Mouse (Mus musculus) heart, embryonic 15.5 days (tissue): ENCODE results near the gene Echs1. TPM values are rescaled to one million over a fixed set of nuclear protein-coding genes. Genes with fewer than 3 reads are reported as not detected.

Experiments
- ATAC-seq: fragments of 200-750 bp; cut with Nextera tagmentation; replicated peaks from 2 replicates; pipeline ENCODE4 v1.8.0; 2017; ENCODE audit warnings: low read depth, moderate TSS enrichment; ENCODE audit not compliant: insufficient number of reproducible peaks, insufficient read depth, low FRiP score
- H3K27ac ChIP-seq: fragments of 300-500 bp; sonication (generic); 2 replicates; pipeline ENCODE4 v1.5.1; 2015; ENCODE audit warnings: mild to moderate bottlenecking, inconsistent platforms
- H3K27me3 ChIP-seq: fragments of 300-500 bp; sonication (generic); 2 replicates; pipeline ENCODE4 v1.6.1; 2015; ENCODE audit warnings: inconsistent platforms
- H3K36me3 ChIP-seq: fragments of 300-500 bp; sonication (generic); 2 replicates; pipeline ENCODE4 v1.6.1; 2015; ENCODE audit warnings: mild to moderate bottlenecking, inconsistent platforms
- H3K4me1 ChIP-seq: fragments of 300-500 bp; sonication (generic); replicated peaks from 2 replicates; pipeline ENCODE4 v1.6.1; 2015; ENCODE audit warnings: inconsistent platforms
- H3K4me2 ChIP-seq: fragments of 300-500 bp; sonication (generic); 2 replicates; pipeline ENCODE4 v1.6.1; 2015; ENCODE audit warnings: inconsistent platforms, mild to moderate bottlenecking, moderate library complexity
- H3K4me3 ChIP-seq: fragments of 300-500 bp; sonication (generic); 2 replicates; pipeline ENCODE4 v1.5.1; 2015; ENCODE audit warnings: mild to moderate bottlenecking, inconsistent platforms
- H3K9ac ChIP-seq: fragments of 300-500 bp; sonication (generic); 2 replicates; pipeline ENCODE4 v1.6.1; 2015; ENCODE audit warnings: mild to moderate bottlenecking, inconsistent platforms
- H3K9me3 ChIP-seq: fragments of 300-500 bp; sonication (generic); replicated peaks from 2 replicates; pipeline ENCODE4 v1.6.1; 2016; ENCODE audit warnings: inconsistent platforms
- WGBS: fragments of 180-500 bp; shearing (Covaris S2); methylation state at CpG from one replicate; pipeline ENCODE4 v1.1.7; 2015; ENCODE audit warnings: mixed read lengths; 5-methylcytosine and 5-hydroxymethylcytosine counted together
- polyA plus RNA-seq: library from polyadenylated mRNA; unstranded; fragments of >200 nt; fragmentation: Nextera tagmentation; extraction: Ambion mirVana; gene quantifications from 2 replicates; pipeline ENCODE4 v1.2.1, GENCODE M21; 2015

Gene Echs1
- polyA plus RNA-seq, 1 experiment from 2014 or later = 217 TPM

DNA sequence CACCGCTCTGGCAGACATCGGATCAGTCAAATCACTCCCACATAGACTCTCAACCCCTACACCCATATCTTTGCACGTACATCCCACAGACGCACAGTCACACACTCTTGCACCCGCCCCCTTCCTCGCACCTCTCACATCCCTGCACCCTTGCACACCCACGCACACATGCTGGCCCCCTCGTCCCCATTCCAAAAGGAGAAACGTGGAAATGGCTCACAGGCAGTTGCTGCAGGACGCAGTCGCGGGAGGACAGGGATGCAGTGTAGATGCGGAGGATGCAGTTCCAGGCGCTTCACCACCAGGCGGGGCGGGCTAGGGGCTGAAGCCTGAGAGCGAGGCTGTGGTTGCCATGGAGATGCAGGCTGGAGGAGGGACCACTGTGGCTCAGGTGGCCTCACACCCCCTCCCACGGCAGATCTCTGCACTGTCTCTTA lies 34.0 kb downstream of the Echs1 start, which contains the start of gene Caly:
Caly (minus strand) TSS at position 307 of the 437 bp plus-strand sequence.
- Histone ChIP-seq H3K27me3 (peaks cover 57% of the 10 kb centered on the region), H3K4me3 (no peak within 1 kb of the TSS), H3K9me3 (no peaks in the 10 kb centered on the region), H3K9ac (no peak within 1 kb of the TSS), H3K4me2 (no peak within 1 kb of the TSS), H3K36me3 (no peaks in the 10 kb centered on the region), H3K4me1 (peaks cover 2% of the 10 kb centered on the region; the same call in 1 of the 2 replicates), H3K27ac (no peak within 1 kb of the TSS)
- WGBS = 7% methylated on average over 18 of the region's 18 CpGs
- no peak for ATAC-seq

DNA sequence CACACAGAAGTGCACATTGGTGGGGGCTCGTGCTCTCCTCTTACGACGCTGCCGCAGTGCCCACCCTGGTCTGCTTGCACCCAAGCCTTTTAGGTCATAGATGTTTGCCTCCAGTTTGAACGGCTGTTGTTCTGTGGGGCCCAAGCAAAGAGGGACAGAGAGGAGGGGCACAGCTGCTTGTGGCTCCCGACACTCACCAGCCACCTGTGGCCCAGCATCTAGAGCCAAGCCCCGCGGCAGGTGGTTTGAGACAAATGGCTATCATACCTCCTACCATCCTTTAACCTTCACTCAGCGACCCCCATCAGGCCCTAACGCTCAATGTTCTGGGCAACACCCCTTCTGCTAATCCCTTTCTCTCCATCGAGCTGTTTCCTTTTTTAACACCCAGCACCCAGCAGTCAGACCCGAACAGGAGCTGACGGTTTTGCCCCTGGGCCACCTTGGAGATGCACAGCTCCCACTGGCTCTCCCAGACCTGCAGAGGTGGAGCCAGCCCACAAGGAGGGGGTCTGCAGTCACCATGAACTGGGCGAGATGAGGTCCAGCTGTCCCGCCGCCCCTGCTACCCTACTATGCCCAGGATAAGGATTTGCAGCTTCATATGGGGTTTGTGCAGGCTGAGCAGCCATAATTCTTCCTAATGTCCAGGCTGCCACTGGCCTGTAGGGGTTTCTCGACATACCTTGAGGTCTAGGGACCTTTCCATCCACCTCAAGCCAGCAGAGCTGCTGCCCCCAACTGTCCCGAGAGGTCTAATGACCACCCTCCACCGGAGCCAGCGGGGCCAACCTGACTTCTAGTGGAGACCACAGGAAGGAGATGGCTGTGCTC lies 34.7 kb downstream of the Echs1 start:
- H3K4me1 ChIP-seq = peaks cover 2% of the 10 kb centered on the region; the same call in 1 of the 2 replicates
- no peaks in the 10 kb centered on the region for H3K36me3 ChIP-seq
- H3K4me3 ChIP-seq = no peak overlapping the region
- H3K9ac ChIP-seq = no peak overlapping the region
- H3K27me3 ChIP-seq = peaks cover 57% of the 10 kb centered on the region
- WGBS = 18% methylated on average over 20 of the region's 20 CpGs
- no peaks in the 10 kb centered on the region for H3K9me3 ChIP-seq
- no peak overlapping the region for H3K27ac ChIP-seq
- H3K4me2 ChIP-seq = no peak overlapping the region
- ATAC-seq = no peak

DNA sequence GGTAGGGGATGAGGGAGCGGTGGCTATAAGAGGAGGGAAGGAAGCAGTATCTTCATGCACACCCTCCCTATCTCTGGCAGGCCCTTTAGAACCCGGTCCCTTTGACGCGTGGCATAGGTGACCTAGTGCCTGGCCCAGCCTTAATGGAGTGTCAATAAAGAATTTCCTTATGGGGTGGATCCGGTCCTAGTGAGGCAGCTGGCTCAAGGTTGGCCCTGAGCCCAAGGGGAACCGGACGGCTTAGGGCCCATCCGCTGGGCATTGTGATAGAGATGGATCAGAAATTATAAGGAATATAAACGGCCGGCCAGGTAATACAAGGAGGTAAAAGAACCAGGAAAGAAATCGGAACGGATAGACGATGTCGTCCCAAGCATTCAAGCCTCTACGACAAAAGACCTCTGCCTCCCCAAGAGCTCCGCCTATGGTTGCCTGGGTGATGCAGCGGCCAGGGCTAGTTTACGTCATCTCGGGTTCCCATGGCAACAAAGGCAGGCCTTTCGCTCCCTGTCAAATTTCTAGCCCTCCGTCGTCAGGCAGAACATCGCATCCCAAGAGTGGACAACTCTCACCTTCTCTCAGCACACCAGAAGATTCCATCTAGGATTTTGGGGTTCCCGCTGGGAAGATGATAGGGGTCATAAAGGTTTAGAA lies 35.6 kb downstream of the Echs1 start:
- Histone ChIP-seq H3K4me3 (peak overlapping the region; percentile 0; the same call in 1 of the 2 replicates), H3K9ac (no peak overlapping the region), H3K4me2 (peak overlapping the region; percentile 39), H3K4me1 (peaks cover 2% of the 10 kb centered on the region; the same call in 1 of the 2 replicates), H3K27ac (no peak overlapping the region), H3K36me3 (no peaks in the 10 kb centered on the region), H3K27me3 (peaks cover 57% of the 10 kb centered on the region), H3K9me3 (no peaks in the 10 kb centered on the region)
- WGBS = 4% methylated on average over 24 of the region's 24 CpGs
- ATAC-seq = no peak

DNA sequence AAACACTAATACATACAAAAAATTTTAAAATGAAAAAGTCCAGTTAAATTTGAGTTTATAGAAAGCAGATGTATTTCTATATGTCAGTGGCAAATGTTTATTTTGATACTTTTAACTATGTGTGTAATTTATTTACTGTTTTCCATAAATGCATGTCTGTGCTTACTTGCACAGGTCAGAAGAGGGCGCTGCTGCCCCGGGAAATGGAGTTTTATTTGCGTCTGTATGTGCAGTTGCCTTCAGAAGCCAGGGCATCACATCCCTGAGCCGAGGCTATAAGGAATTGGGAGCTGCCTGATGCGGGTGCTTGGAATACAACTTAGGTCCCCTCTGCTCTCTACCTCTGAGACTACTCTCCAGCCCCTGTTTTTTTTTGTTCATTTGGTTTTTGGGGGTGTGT lies 37.6 kb downstream of the Echs1 start:
- WGBS = under 1% methylated on average over 5 of the region's 5 CpGs
- no peak for ATAC-seq
- H3K9me3 ChIP-seq = no peaks in the 10 kb centered on the region
- peaks cover 49% of the 10 kb centered on the region for H3K27me3 ChIP-seq
- H3K4me3 ChIP-seq = no peak overlapping the region
- H3K4me1 ChIP-seq = peaks cover 2% of the 10 kb centered on the region; the same call in 1 of the 2 replicates
- H3K4me2 ChIP-seq = no peak overlapping the region
- H3K9ac ChIP-seq = no peak overlapping the region
- H3K36me3 ChIP-seq = no peaks in the 10 kb centered on the region
- H3K27ac ChIP-seq = no peak overlapping the region

DNA sequence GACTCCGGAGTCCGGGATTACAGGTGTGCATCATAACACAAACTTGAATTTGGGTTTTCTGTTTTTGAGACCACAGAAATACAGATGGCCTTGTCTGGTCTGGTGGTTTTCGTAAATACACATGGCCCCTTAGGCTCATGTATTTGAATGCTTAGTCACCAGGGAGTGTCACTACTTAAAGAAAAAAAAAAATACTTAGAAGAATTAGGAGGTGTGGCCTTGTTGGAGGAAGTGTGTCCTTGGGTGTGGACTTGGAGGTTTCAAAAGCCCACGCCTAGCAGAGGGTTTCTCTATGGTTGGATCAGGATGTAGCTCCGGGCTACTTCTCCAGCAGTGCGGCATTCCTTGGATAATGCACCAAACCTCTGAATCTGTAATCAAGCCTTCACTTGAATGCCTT lies 38.6 kb downstream of the Echs1 start:
- Histone ChIP-seq H3K9me3 (no peaks in the 10 kb centered on the region), H3K9ac (no peak overlapping the region), H3K27ac (no peak overlapping the region), H3K27me3 (peaks cover 47% of the 10 kb centered on the region), H3K4me3 (no peak overlapping the region), H3K4me2 (no peak overlapping the region), H3K4me1 (peaks cover 2% of the 10 kb centered on the region; the same call in 1 of the 2 replicates), H3K36me3 (no peaks in the 10 kb centered on the region)
- WGBS = 65% methylated on average over 6 of the region's 6 CpGs
- no peak for ATAC-seq

DNA sequence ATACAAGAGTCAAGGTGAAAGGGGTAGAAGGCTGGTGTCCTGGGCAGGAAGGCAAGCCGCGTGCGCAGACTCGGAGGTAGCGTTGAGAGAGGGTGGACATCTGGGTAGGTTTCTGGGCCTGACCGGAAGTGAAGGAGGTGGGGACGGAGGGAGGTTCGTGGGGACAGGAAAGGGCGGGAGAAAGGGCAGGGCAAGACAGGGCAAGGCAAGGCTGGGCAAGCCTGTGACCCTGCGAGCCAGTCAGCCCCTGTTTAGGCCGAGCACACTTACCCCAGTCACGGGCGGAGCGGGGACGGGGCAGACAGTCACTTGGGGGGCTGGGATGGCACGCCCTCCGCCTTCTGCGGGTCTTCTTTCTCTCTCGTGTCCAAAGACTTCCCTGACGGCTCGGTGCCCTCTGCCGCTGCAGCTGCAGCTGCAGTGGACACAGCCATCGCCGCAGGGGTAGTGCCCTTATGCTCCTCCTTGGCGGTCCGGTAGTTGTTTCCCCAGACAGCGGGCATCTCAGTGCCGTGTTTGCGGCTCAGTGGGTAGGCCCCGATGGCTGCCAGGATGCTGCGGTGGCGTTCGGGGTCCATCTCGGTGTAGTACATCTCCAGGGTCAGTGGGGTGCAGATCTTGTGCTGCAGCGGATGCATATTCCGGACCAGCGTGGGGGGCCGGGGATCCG lies 46.1 kb downstream of the Echs1 start:
- peak; percentile 45; the same call in 1 of the 2 replicates for ATAC-seq
- Histone ChIP-seq H3K4me1 (peaks cover 6% of the 10 kb centered on the region), H3K27me3 (peaks cover 50% of the 10 kb centered on the region), H3K27ac (no peak overlapping the region), H3K4me3 (peak overlapping the region; percentile 46), H3K4me2 (peak overlapping the region; percentile 72), H3K36me3 (no peaks in the 10 kb centered on the region), H3K9ac (peak overlapping the region; percentile 56), H3K9me3 (no peaks in the 10 kb centered on the region)
- WGBS = 24% methylated on average over 38 of the region's 39 CpGs

DNA sequence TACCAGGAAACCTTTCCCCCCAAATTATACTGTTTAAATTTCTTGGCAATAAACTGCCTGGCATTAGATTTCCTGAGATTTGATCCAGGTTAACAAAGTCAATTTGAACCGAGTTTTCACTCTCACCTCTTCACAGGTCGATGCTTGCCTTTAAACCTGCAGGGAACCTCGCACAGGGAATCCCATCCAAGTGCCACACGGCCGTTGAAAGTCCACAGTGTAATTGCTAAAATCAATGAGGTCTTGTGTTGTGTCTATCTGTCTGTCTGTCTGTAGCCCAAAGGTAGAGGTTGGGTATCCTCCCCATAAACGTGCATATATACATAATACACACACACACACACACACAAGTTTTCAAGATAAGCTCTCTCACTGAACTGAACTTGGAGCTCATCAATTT lies 48.9 kb downstream of the Echs1 start:
- Histone ChIP-seq H3K9me3 (no peaks in the 10 kb centered on the region), H3K27me3 (peaks cover 67% of the 10 kb centered on the region), H3K27ac (no peak overlapping the region), H3K4me1 (peaks cover 6% of the 10 kb centered on the region), H3K36me3 (no peaks in the 10 kb centered on the region), H3K4me2 (no peak overlapping the region), H3K9ac (no peak overlapping the region), H3K4me3 (no peak overlapping the region)
- no peak for ATAC-seq
- 54% methylated on average over 6 of the region's 6 CpGs for WGBS

DNA sequence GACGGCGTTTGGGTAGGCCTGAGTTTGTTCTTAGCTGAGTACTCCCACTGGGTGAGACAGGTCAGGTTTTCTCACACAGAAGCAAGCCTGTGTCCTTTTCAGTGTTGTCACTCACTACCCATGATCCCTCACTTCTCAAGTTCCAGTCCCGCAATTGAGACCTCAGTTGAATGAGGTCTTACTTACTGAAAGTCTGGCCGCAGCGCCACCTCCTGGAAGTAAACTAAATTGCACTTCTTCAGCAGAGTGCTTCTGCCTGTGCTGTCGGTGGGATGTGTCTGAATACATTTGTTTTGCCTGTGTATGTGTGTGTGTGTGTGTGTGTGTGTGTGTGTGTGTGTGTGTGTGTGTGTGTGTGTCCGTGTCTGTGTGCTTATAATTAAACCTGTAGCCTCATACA lies 53.2 kb downstream of the Echs1 start:
- H3K27ac ChIP-seq = no peak overlapping the region
- H3K9ac ChIP-seq = no peak overlapping the region
- ATAC-seq = no peak
- H3K4me2 ChIP-seq = no peak overlapping the region
- H3K27me3 ChIP-seq = peaks cover 83% of the 10 kb centered on the region
- no peaks in the 10 kb centered on the region for H3K36me3 ChIP-seq
- WGBS = 20% methylated on average over 7 of the region's 7 CpGs
- peaks cover 15% of the 10 kb centered on the region for H3K4me1 ChIP-seq
- no peaks in the 10 kb centered on the region for H3K9me3 ChIP-seq
- no peak overlapping the region for H3K4me3 ChIP-seq

DNA sequence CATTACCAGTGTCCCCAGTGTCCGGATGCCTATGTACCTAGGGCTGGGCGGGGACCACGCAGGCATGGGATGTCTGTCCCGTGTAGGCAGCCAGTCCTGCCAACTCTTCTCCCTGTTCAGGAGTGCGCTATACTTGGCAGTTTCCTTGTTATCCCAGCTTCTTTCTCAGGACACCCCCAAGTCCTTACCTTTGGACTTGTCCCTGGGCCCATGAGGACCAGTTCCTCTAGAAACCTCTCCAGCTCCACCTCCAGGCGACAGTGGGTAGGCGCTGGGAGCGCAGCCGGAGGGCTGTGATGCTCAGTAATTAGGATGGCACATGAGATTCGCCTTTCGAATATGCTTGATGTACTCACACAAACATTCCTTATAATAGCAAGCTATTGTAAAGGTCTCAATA lies 54.0 kb downstream of the Echs1 start:
- Histone ChIP-seq H3K36me3 (no peaks in the 10 kb centered on the region), H3K27me3 (peaks cover 91% of the 10 kb centered on the region), H3K27ac (no peak overlapping the region), H3K4me1 (peaks cover 20% of the 10 kb centered on the region), H3K4me3 (no peak overlapping the region), H3K4me2 (no peak overlapping the region), H3K9ac (no peak overlapping the region), H3K9me3 (no peaks in the 10 kb centered on the region)
- no peak for ATAC-seq
- WGBS = 15% methylated on average over 11 of the region's 11 CpGs

DNA sequence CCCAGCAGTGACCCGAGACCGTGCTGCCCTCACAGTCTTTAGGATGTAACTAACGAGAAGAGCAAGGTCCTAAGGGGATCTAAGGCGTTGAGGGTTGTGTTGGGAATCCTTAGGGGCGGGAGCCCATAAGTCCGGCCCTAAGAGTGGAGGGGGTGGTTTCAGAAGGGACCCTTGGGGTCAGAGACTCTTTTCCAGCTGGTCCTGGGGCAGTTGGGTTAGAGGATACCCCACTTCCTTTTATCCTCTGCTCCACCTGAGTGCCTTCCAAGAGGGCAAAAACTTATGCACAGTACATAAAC lies 54.5 kb downstream of the Echs1 start:
- ATAC-seq = no peak
- peaks cover 20% of the 10 kb centered on the region for H3K4me1 ChIP-seq
- no peak overlapping the region for H3K9ac ChIP-seq
- no peaks in the 10 kb centered on the region for H3K9me3 ChIP-seq
- H3K4me3 ChIP-seq = peak overlapping the region; percentile 41
- no peak overlapping the region for H3K27ac ChIP-seq
- H3K27me3 ChIP-seq = peaks cover 96% of the 10 kb centered on the region
- H3K36me3 ChIP-seq = no peaks in the 10 kb centered on the region
- H3K4me2 ChIP-seq = peak overlapping the region; percentile 62
- WGBS = 6% methylated on average over 6 of the region's 6 CpGs
